Mouse (Mus musculus) forebrain, embryonic 11.5 days (tissue): ENCODE measurements around the gene Hes7. TPM values are rescaled to one million over a fixed set of nuclear protein-coding genes. Genes with fewer than 3 reads are reported as not detected.

ENCODE experiments used
- ATAC-seq: fragments of 200-750 bp; cut with Nextera tagmentation; replicated peaks from 2 replicates; pipeline ENCODE4 v1.8.0; 2017; ENCODE audit warnings: moderate TSS enrichment; ENCODE audit not compliant: low FRiP score
- DNase-seq: peaks from one replicate; pipeline ENCODE4 v3.0.0-alpha.2; 2017; ENCODE audit warnings: low spot score
- H3K27ac ChIP-seq: fragments of 300-500 bp; sonication (generic); 2 replicates; pipeline ENCODE4 v1.5.1; 2014; ENCODE audit warnings: low read depth, low read length
- H3K27me3 ChIP-seq: fragments of 300-500 bp; sonication (generic); 2 replicates; pipeline ENCODE4 v1.6.1; 2014; ENCODE audit warnings: mild to moderate bottlenecking, low read length, mixed read lengths; ENCODE audit not compliant: control insufficient read depth, insufficient read depth
- H3K36me3 ChIP-seq: fragments of 300-500 bp; sonication (generic); 2 replicates; pipeline ENCODE4 v1.6.1; 2014; ENCODE audit warnings: mild to moderate bottlenecking, low read length, moderate library complexity, mixed read lengths; ENCODE audit not compliant: control insufficient read depth, insufficient read depth
- H3K4me1 ChIP-seq: fragments of 300-500 bp; sonication (generic); replicated peaks from 2 replicates; pipeline ENCODE4 v1.6.1; 2014; ENCODE audit warnings: low read length, mixed read lengths; ENCODE audit not compliant: control insufficient read depth, insufficient read depth
- H3K4me2 ChIP-seq: fragments of 300-500 bp; sonication (generic); 2 replicates; pipeline ENCODE4 v1.6.1; 2014; ENCODE audit warnings: low read depth, mild to moderate bottlenecking, low read length, moderate library complexity, mixed read lengths; ENCODE audit not compliant: severe bottlenecking
- H3K4me3 ChIP-seq: fragments of 300-500 bp; sonication (generic); 2 replicates; pipeline ENCODE4 v1.5.1; 2014; ENCODE audit warnings: low read depth, low read length
- H3K9ac ChIP-seq: fragments of 300-500 bp; sonication (generic); 2 replicates; pipeline ENCODE4 v1.6.1; 2014; ENCODE audit warnings: low read length
- H3K9me3 ChIP-seq: fragments of 300-500 bp; sonication (generic); 2 replicates; pipeline ENCODE4 v1.6.1; 2016; ENCODE audit warnings: low read length, mixed read lengths; ENCODE audit not compliant: control insufficient read depth
- WGBS: fragments of 180-500 bp; shearing (Covaris S2); extraction: QIAGEN DNeasy Blood & Tissue Kit; methylation state at CpG from one replicate; pipeline ENCODE4 v1.1.7; 2014; 5-methylcytosine and 5-hydroxymethylcytosine counted together
- polyA plus RNA-seq: library from polyadenylated mRNA; unstranded; fragments of >200 nt; fragmentation: Nextera tagmentation; extraction: Ambion mirVana; gene quantifications from 2 replicates; pipeline ENCODE4 v1.2.1, GENCODE M21; 2014

Hes7 gene
- polyA plus RNA-seq, 1 experiment from 2014 or later: 0.11 TPM

DNA sequence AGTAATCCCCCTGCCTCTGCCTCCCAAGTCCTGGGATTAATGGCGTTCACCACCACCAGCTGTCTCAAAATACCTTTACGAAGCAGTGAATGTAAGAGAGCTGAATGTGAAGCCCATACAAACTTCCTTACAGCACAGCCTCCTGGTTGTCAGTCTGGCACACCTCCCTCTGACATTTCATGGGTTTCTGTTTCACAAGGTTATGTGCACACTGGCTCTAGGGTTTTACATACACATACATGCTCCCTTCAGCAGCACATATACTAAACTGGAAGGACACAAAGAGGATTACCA lies 45.5 kb upstream of the Hes7 start:
- H3K27ac ChIP-seq: no peak overlapping the region
- WGBS: 41% methylated on average over 2 of the region's 2 CpGs
- DNase-seq (no peak), ATAC-seq (no peak)
- H3K9me3 ChIP-seq: no peaks in the 10 kb centered on the region
- H3K36me3 ChIP-seq: no peaks in the 10 kb centered on the region
- H3K27me3 ChIP-seq: no peaks in the 10 kb centered on the region
- H3K4me3 ChIP-seq: no peak overlapping the region
- no peak overlapping the region for H3K9ac ChIP-seq
- H3K4me2 ChIP-seq: no peak overlapping the region
- peaks cover 5% of the 10 kb centered on the region; the same call in 1 of the 2 replicates for H3K4me1 ChIP-seq

DNA sequence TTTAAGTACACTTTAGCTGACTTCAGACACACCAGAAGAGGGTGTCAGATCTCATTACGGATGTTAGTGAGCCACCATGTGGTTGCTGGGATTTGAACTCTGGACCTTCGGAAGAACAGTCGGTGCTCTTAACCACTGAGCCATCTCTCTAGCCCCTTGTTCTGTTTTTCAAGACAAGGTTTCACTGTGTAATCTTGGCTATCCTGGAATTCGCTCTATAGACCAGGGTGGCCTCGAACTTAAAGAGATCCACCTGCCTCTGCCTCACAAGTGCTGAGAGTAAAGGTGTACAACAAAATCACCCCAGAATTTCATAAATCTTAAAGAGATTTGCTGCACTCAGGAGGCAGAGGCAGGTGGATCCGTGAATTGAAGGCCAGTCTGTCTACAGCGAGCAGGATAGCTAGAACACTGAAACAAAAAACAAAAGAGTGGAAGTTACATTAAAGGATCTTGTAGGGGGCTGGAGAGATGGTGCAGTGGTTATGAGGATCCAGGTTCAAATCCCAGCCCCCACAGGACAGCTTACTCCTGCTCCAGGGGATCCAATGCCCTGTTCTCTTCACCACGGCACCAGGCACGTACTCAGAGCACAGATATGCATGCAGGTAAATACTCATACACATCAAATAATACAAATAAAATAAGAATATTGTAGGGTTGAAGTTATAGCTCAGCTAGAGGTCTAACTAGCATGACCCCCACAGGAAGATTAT lies 44.3 kb upstream of the Hes7 start:
- Histone ChIP-seq H3K9ac (no peak overlapping the region), H3K27me3 (no peaks in the 10 kb centered on the region), H3K4me3 (no peak overlapping the region), H3K27ac (no peak overlapping the region), H3K4me1 (peaks cover 5% of the 10 kb centered on the region; the same call in 1 of the 2 replicates), H3K4me2 (no peak overlapping the region), H3K9me3 (no peaks in the 10 kb centered on the region), H3K36me3 (no peaks in the 10 kb centered on the region)
- no peak for DNase-seq
- no peak for ATAC-seq
- 45% methylated on average over 8 of the region's 9 CpGs for WGBS

DNA sequence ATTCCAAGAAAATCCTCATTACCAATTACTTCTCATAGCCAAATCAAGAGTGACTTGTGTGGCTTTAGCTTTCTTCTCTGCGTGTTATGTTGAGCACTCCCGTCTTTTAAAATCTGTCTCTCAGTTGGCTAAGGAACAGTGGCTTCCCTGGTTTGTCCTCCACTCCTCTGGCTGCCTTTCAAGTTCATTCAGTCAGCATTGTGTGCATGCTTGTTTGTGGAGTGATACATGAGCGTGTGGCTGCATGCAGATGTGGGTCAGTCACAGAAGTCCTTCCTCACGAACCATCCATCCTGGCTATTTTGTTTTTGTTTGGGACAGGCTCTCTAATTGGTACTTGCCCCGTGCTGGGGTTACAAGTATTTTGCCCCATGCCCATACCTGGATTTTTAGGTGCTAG lies 43.6 kb upstream of the Hes7 start:
- DNase-seq: no peak
- 77% methylated on average over 5 of the region's 5 CpGs for WGBS

DNA sequence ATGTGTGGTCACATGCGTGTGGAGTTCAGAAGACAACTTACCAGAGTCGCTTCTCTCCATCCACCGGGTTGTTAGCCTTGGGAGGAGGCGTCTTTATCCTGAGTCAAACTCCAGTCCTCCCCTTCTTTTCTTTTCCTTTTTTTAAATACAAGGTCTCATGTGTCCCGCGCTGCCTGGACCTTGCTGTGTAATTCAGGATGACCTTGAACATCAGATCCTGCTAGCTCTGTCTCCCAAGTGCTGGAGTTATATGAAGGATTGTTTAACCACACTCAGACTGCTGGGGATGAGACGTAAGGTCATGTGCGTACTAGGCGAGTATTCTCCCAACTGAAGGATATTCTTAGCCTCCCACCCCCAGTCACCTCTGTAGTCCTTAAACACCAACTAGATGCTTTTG lies 42.9 kb upstream of the Hes7 start:
- no peaks in the 10 kb centered on the region for H3K27me3 ChIP-seq
- H3K9ac ChIP-seq: no peak overlapping the region
- no peak overlapping the region for H3K27ac ChIP-seq
- peaks cover 3% of the 10 kb centered on the region; the same call in 1 of the 2 replicates for H3K4me1 ChIP-seq
- H3K36me3 ChIP-seq: no peaks in the 10 kb centered on the region
- WGBS: 83% methylated on average over 9 of the region's 9 CpGs
- H3K9me3 ChIP-seq: no peaks in the 10 kb centered on the region
- ATAC-seq (no peak), DNase-seq (no peak)
- no peak overlapping the region for H3K4me2 ChIP-seq
- H3K4me3 ChIP-seq: no peak overlapping the region

More for the DNA sequence above, 43.6 kb upstream of the Hes7 start:
- H3K9ac ChIP-seq: no peak overlapping the region
- no peak overlapping the region for H3K27ac ChIP-seq
- H3K27me3 ChIP-seq: no peaks in the 10 kb centered on the region
- H3K4me2 ChIP-seq: no peak overlapping the region
- no peaks in the 10 kb centered on the region for H3K36me3 ChIP-seq
- no peak overlapping the region for H3K4me3 ChIP-seq
- ATAC-seq: no peak
- no peaks in the 10 kb centered on the region for H3K9me3 ChIP-seq
- H3K4me1 ChIP-seq: peaks cover 5% of the 10 kb centered on the region; the same call in 1 of the 2 replicates

DNA sequence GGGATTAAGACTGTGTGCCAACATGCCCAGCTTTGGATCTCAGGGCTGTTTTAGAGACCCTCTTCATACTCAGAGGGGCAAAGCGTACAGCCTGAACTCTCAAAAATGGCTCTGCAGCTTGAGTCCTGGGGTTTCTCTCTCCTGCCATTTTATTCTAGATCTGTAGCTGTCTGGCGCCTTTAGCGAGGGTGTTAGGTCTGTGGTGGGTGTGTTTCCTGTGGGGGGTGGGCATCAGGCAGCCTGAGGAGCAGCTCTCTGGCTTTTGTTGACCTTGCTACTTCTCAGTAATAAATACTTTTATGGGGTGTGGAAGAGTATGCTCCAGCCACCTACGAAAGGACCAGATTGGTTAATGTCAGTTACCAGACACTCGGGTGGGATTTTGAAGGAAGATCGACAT lies 42.2 kb upstream of the Hes7 start:
- no peaks in the 10 kb centered on the region for H3K9me3 ChIP-seq
- no peak for DNase-seq

DNA sequence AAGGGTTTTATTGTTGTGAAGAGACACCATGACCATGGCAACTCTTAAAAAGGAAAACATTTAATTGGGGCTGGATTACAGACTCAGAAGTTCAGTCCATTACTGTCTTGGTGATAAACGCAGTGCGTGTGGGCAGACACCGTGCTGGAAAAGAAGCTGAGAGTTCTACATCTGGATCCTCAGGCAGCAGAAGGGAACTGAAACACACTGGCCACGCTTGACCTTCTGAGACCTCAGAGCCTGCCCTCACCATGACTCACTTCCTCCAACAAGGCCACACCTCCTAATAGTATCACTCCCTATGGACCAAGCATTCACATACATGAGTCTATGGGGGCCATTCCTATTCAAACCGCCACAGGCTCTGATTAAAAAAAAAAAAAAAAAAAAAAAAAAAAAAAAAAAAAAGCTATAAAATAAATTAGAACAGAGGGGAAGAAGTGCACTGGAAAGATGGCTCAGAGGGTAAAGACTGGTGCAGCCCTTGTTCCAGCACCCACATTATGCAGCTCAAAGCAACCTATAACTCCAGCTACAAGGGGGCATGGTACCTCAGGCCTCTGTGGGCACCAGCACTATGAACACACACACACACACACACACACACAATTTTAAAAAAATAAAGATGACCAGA lies 41.3 kb upstream of the Hes7 start:
- H3K9ac ChIP-seq: no peak overlapping the region
- no peak overlapping the region for H3K4me3 ChIP-seq
- DNase-seq (no peak), ATAC-seq (no peak)
- no peaks in the 10 kb centered on the region for H3K4me1 ChIP-seq
- H3K4me2 ChIP-seq: no peak overlapping the region
- no peak overlapping the region for H3K27ac ChIP-seq
- H3K9me3 ChIP-seq: no peaks in the 10 kb centered on the region
- H3K27me3 ChIP-seq: no peaks in the 10 kb centered on the region
- WGBS: 83% methylated on average over 5 of the region's 5 CpGs
- no peaks in the 10 kb centered on the region for H3K36me3 ChIP-seq

More for the DNA sequence above, 42.2 kb upstream of the Hes7 start:
- H3K27me3 ChIP-seq: no peaks in the 10 kb centered on the region
- no peaks in the 10 kb centered on the region for H3K4me1 ChIP-seq
- no peak overlapping the region for H3K4me2 ChIP-seq
- H3K9ac ChIP-seq: no peak overlapping the region
- WGBS: 86% methylated on average over 6 of the region's 6 CpGs
- no peak for ATAC-seq
- H3K4me3 ChIP-seq: no peak overlapping the region
- no peak overlapping the region for H3K27ac ChIP-seq
- H3K36me3 ChIP-seq: no peaks in the 10 kb centered on the region

DNA sequence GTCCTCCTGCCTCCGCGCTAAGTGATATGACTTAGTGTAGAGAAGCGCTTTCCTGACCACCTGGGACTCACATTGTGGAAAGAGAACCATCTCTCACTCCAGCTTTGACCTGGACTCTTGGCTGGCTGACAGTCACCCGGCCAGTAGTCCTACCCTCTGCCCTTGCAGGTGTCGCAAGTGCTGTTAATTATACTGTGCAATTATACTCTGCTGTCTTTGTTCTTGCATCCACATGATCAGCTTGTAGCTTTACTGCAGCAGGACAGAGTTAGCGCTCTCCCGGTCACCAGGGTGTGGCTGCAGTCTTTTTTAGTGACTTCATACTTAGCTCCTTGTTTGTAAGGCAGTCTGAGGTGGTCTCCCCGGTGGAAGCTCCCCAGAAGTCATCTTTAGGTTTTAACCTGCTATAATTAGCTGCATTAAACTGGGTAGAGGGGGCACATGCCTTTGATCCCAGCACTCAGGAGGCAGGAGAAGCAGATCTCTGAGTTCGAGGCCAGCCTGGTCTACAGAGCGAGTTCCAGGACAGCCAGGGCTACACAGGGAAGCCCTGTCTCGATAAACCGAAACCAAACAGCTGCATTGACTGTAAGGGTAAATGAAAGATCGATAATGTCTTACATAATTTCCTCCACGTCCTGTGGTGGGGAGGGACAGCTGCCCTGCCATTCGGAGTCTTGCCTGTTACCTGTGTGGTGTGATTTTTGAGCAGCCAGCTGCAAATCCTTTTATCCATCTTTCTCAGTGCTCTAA lies 39.9 kb upstream of the Hes7 start:
- H3K4me1 ChIP-seq: no peaks in the 10 kb centered on the region
- no peak overlapping the region for H3K9ac ChIP-seq
- WGBS: 87% methylated on average over 15 of the region's 15 CpGs
- ATAC-seq (no peak), DNase-seq (no peak)
- no peak overlapping the region for H3K4me3 ChIP-seq
- H3K4me2 ChIP-seq: no peak overlapping the region
- no peaks in the 10 kb centered on the region for H3K9me3 ChIP-seq
- no peaks in the 10 kb centered on the region for H3K27me3 ChIP-seq
- no peaks in the 10 kb centered on the region for H3K36me3 ChIP-seq
- H3K27ac ChIP-seq: no peak overlapping the region

DNA sequence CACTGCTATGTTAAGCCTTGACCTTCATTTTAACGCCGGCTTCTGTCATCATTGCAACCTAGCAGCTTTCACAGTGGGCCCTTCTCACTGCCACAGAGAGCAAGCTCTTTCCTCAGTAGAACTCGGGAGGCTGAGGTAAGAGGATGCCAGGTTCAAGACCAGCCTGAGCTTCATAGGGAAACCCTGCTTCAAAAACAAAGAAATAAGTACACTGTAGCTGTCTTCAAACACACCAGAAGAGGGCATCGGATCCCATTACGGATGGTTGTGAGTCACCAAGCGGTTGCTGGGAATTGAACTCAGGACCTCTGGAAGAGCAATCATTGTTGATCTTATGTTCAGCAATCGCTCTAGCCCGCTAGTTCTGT lies 39.4 kb upstream of the Hes7 start:
- WGBS: 90% methylated on average over 8 of the region's 8 CpGs
- DNase-seq (no peak), ATAC-seq (no peak)
- Histone ChIP-seq H3K9ac (no peak overlapping the region), H3K27ac (no peak overlapping the region), H3K27me3 (no peaks in the 10 kb centered on the region), H3K4me2 (no peak overlapping the region), H3K4me3 (no peak overlapping the region), H3K9me3 (no peaks in the 10 kb centered on the region), H3K36me3 (no peaks in the 10 kb centered on the region), H3K4me1 (no peaks in the 10 kb centered on the region)
